Mouse (Mus musculus): ENCODE measurements around the gene Aplf. TPM values are rescaled to one million over a fixed set of nuclear protein-coding genes. Genes with fewer than 3 reads are reported as not detected.

The Aplf gene
- polyA plus RNA-seq, 1 experiment from 2014 or later: 15.4 TPM

DNA sequence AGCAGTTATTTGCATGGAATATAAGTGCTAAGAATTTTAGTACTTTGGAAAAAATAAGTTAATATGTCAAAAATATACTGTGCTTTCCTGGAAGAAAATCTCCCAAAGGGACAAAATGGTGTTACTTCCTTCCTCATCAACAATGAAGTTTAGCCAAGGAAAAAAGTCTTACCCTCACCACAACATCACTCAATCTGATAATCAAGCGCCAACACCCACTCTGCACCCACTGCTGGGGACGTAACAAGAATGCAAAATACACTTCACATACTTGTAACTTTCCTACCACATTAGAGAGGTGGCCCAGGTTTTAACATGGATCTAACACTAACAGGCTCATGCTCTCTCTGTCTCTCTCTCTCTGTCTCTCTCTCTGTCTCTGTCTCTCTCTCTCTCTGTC is 10.3 kb downstream of the Aplf start:
- H3K36me3 ChIP-seq (ENCODE audit: insufficient read depth): 0 out of 2 replicates have a peak, but pooled peaks cover 3% of the 10 kb centered on the region
- TF ChIP-seq CTCF (IDR thresholded peaks at IDR 0.05; ENCODE audit: low read depth): no peak
- 74% methylated on average over 2 of the region's 2 CpGs for WGBS
- ATAC-seq (ENCODE audit: insufficient read depth) (no peak), DNase-seq (no peak)
- no peak overlapping the region for H3K4me2 ChIP-seq
- no peak overlapping the region for H3K9ac ChIP-seq
- no peaks in the 10 kb centered on the region for H3K27me3 ChIP-seq (ENCODE audit: insufficient read depth, low read length)
- no peaks in the 10 kb centered on the region for H3K4me1 ChIP-seq (ENCODE audit: insufficient read depth)
- H3K9me3 ChIP-seq (ENCODE audit: low read depth, low read length): peaks cover 3% of the 10 kb centered on the region; the same call in 1 of the 2 replicates
- no peak overlapping the region for H3K27ac ChIP-seq (ENCODE audit: low read depth)
- no peak overlapping the region for H3K4me3 ChIP-seq (ENCODE audit: low read depth, low read length)

GRCm38 (mm10) chr6:87658816-87659215 is 13.2 kb downstream of the Aplf start:
- Histone ChIP-seq H3K27me3 (ENCODE audit: insufficient read depth, low read length) (no peaks in the 10 kb centered on the region), H3K9ac (no peak overlapping the region), H3K4me1 (ENCODE audit: insufficient read depth) (no peaks in the 10 kb centered on the region), H3K9me3 (ENCODE audit: low read depth, low read length) (no peaks in the 10 kb centered on the region), H3K27ac (ENCODE audit: low read depth) (no peak overlapping the region), H3K4me2 (no peak overlapping the region), H3K4me3 (ENCODE audit: low read depth, low read length) (no peak overlapping the region), H3K36me3 (ENCODE audit: insufficient read depth) (0 out of 2 replicates have a peak, but pooled peaks cover 7% of the 10 kb centered on the region)
- TF ChIP-seq CTCF (IDR thresholded peaks at IDR 0.05; ENCODE audit: low read depth): no peak
- DNase-seq (no peak), ATAC-seq (ENCODE audit: insufficient read depth) (no peak)
- 92% methylated on average over 4 of the region's 4 CpGs for WGBS

GRCm38 (mm10) chr6:87653904-87654638 is 17.9 kb downstream of the Aplf start:
- no peaks in the 10 kb centered on the region for H3K9me3 ChIP-seq (ENCODE audit: low read depth, low read length)
- DNase-seq (no peak), ATAC-seq (ENCODE audit: insufficient read depth) (no peak)
- H3K27me3 ChIP-seq (ENCODE audit: insufficient read depth, low read length): no peaks in the 10 kb centered on the region
- no peaks in the 10 kb centered on the region for H3K4me1 ChIP-seq (ENCODE audit: insufficient read depth)
- H3K4me3 ChIP-seq (ENCODE audit: low read depth, low read length): no peak overlapping the region
- H3K36me3 ChIP-seq (ENCODE audit: insufficient read depth): 0 out of 2 replicates have a peak, but pooled peaks cover 7% of the 10 kb centered on the region
- no peak overlapping the region for H3K4me2 ChIP-seq
- H3K27ac ChIP-seq (ENCODE audit: low read depth): no peak overlapping the region
- 31% methylated on average over 8 of the region's 8 CpGs for WGBS
- no peak overlapping the region for H3K9ac ChIP-seq
- TF ChIP-seq CTCF (IDR thresholded peaks at IDR 0.05; ENCODE audit: low read depth): no peak

GRCm38 (mm10) chr6:87653478-87653877 is 18.5 kb downstream of the Aplf start:
- TF ChIP-seq CTCF (IDR thresholded peaks at IDR 0.05; ENCODE audit: low read depth): no peak
- Histone ChIP-seq H3K27me3 (ENCODE audit: insufficient read depth, low read length) (no peaks in the 10 kb centered on the region), H3K9me3 (ENCODE audit: low read depth, low read length) (no peaks in the 10 kb centered on the region), H3K36me3 (ENCODE audit: insufficient read depth) (0 out of 2 replicates have a peak, but pooled peaks cover 7% of the 10 kb centered on the region), H3K9ac (no peak overlapping the region), H3K4me1 (ENCODE audit: insufficient read depth) (no peaks in the 10 kb centered on the region), H3K27ac (ENCODE audit: low read depth) (no peak overlapping the region), H3K4me3 (ENCODE audit: low read depth, low read length) (no peak overlapping the region), H3K4me2 (no peak overlapping the region)
- DNase-seq: no peak
- no peak for ATAC-seq (ENCODE audit: insufficient read depth)
- WGBS: 44% methylated on average over 3 of the region's 3 CpGs

- no peak overlapping the region for H3K4me3 ChIP-seq (ENCODE audit: low read depth, low read length)
- 97% methylated on average over 9 of the region's 9 CpGs for WGBS
- H3K36me3 ChIP-seq (ENCODE audit: insufficient read depth): 0 out of 2 replicates have a peak, but pooled peaks cover 7% of the 10 kb centered on the region
- TF ChIP-seq CTCF (IDR thresholded peaks at IDR 0.05; ENCODE audit: low read depth): no peak
- H3K27me3 ChIP-seq (ENCODE audit: insufficient read depth, low read length): no peaks in the 10 kb centered on the region
- no peak overlapping the region for H3K27ac ChIP-seq (ENCODE audit: low read depth)
- no peak for ATAC-seq (ENCODE audit: insufficient read depth)
- no peak overlapping the region for H3K9ac ChIP-seq
- H3K4me1 ChIP-seq (ENCODE audit: insufficient read depth): no peaks in the 10 kb centered on the region
- no peak for DNase-seq
- no peak overlapping the region for H3K4me2 ChIP-seq
- H3K9me3 ChIP-seq (ENCODE audit: low read depth, low read length): no peaks in the 10 kb centered on the region
These were observed 19.3 kb downstream of the Aplf start for GRCm38 (mm10) chr6:87652670-87653069.

- Histone ChIP-seq H3K4me1 (ENCODE audit: insufficient read depth) (no peaks in the 10 kb centered on the region), H3K9me3 (ENCODE audit: low read depth, low read length) (no peaks in the 10 kb centered on the region), H3K9ac (no peak overlapping the region), H3K36me3 (ENCODE audit: insufficient read depth) (0 out of 2 replicates have a peak, but pooled peaks cover 10% of the 10 kb centered on the region), H3K4me2 (no peak overlapping the region), H3K27ac (ENCODE audit: low read depth) (no peak overlapping the region), H3K4me3 (ENCODE audit: low read depth, low read length) (no peak overlapping the region), H3K27me3 (ENCODE audit: insufficient read depth, low read length) (no peaks in the 10 kb centered on the region)
- ATAC-seq (ENCODE audit: insufficient read depth) (no peak), DNase-seq (no peak)
- TF ChIP-seq CTCF (IDR thresholded peaks at IDR 0.05; ENCODE audit: low read depth): no peak
- 86% methylated on average over 5 of the region's 5 CpGs for WGBS
These were observed 20.2 kb downstream of the Aplf start for GRCm38 (mm10) chr6:87651787-87652186.

- no peak overlapping the region for H3K4me2 ChIP-seq
- no peak overlapping the region for H3K27ac ChIP-seq (ENCODE audit: low read depth)
- H3K36me3 ChIP-seq (ENCODE audit: insufficient read depth): 0 out of 2 replicates have a peak, but pooled peaks cover 3% of the 10 kb centered on the region
- no peak overlapping the region for H3K9ac ChIP-seq
- no peaks in the 10 kb centered on the region for H3K9me3 ChIP-seq (ENCODE audit: low read depth, low read length)
- no peaks in the 10 kb centered on the region for H3K4me1 ChIP-seq (ENCODE audit: insufficient read depth)
- H3K4me3 ChIP-seq (ENCODE audit: low read depth, low read length): no peak overlapping the region
- TF ChIP-seq CTCF (IDR thresholded peaks at IDR 0.05; ENCODE audit: low read depth): no peak
- DNase-seq (peak; percentile 15), ATAC-seq (ENCODE audit: insufficient read depth) (no peak)
- H3K27me3 ChIP-seq (ENCODE audit: insufficient read depth, low read length): no peaks in the 10 kb centered on the region
- 26% methylated on average over 11 of the region's 11 CpGs for WGBS
These were observed 33.8 kb downstream of the Aplf start for GRCm38 (mm10) chr6:87638134-87638660.

Measured in lung, embryonic 14.5 days (tissue).